Mouse (Mus musculus) heart, adult 8-10 months (tissue): Measurements from ENCODE around the gene Tnnt3. TPM values are rescaled to one million over a fixed set of nuclear protein-coding genes. Genes with fewer than 3 reads are reported as not detected.

Source experiments
- DNase-seq: peaks from one replicate; pipeline ENCODE4 v3.0.0; 2022; ENCODE audit warnings: low spot score
- total RNA-seq, 4 experiments: library from RNA; stranded (reverse); gene quantifications; 2 replicates each; pipeline ENCODE4 v1.2.4; 2022

Gene Tnnt3
- total RNA-seq, 4 experiments from 2014 or later, result 7.6 to 13.6 (median 9.6) TPM

DNA sequence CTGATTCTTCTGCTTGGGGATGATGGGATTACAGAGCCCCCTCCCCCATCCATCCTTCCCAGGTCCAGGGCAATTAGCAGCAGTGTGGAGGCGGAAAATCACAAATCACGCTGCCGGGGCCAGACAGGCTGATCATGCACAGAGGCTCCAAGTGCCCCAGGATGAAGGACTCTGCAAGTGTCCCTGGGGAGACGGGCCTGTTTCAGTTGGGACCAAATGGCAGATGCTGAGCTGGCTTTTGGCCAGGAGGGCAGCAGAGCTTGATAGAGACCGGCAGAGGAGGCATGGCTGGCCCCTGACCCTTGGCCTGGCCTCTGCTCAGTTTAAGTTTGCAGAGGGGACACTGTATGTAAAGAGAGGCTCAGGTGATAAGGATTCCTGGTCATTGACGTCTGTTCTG is 64.5 kb downstream of the Tnnt3 start:
- no peak for DNase-seq

DNA sequence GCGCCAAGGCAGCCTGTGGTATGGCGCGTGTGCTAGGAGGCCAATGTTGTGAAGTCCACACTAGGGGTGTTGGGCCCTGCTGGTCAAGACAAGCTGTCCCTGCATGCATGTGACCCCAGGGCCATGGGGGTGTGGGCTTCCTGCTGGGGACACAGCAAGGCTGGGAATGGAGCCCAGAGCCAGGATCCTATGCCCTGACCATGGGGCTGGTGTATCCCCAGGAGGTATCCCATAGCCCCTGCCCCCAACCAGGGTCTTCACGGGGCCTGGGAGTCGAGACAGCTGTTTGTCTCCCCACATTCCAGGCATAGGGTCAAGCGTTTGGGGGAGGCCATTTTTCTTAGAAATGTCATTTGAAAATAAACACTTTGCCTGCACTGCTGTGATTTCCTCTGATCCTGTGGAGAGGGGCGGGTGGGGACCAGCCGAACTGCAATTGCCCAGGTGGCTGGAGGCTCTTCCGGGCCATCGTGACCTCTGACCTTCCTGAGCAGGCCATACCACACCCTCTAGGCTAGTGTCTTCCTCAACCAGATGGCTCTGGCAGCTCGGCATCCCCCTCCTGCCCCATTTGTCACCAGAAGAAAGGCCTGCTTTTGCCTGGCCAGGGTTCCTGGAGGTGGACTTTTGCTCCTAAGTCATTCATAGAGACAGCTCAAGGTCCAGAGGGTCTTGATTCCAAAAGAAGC is 66.5 kb downstream of the Tnnt3 start:
- DNase-seq, result no peak

Other genes with a start within 250 kb of the Tnnt3 start
- not detected for gene Gm2431, start 240.5 kb upstream of the Tnnt3 start, total RNA-seq
- gene Gm4559, start 224.5 kb upstream of the Tnnt3 start, total RNA-seq, result not detected
- not detected for gene Krtap5-1, start 201.7 kb upstream of the Tnnt3 start, total RNA-seq
- gene Krtap5-4, start 195.3 kb upstream of the Tnnt3 start, total RNA-seq, result not detected
- gene Ifitm10, start 125.1 kb upstream of the Tnnt3 start, total RNA-seq, result 1 to 10 TPM; 2.4 to 4.7 (median 3.4) TPM
- 10 to 100 TPM in 1 of 4 experiments, 1 to 10 TPM in 2, under 1 TPM in 1; 0.63 to 14.1 (median 6.3) TPM for gene Gm49369, start 116.2 kb upstream of the Tnnt3 start, total RNA-seq
- gene Ctsd, start 110.8 kb upstream of the Tnnt3 start, total RNA-seq, result 1,000 to 10,000 TPM; 1,038 to 1,126 (median 1,089) TPM
- gene Syt8, start 64.0 kb upstream of the Tnnt3 start, total RNA-seq, result under 1 TPM in 1 of 4 experiments, not detected in 3; 0.25 TPM
- 1 to 10 TPM; 5.1 to 10.0 (median 7.8) TPM for gene Tnni2, start 57.0 kb upstream of the Tnnt3 start, total RNA-seq
- gene Lsp1, start 38.0 kb upstream of the Tnnt3 start, total RNA-seq, result 10 to 100 TPM; 24.0 to 40.3 (median 31.7) TPM
- gene Mrpl23, start 33.9 kb downstream of the Tnnt3 start, total RNA-seq, result 10 to 100 TPM in 2 of 4 experiments, 1 to 10 TPM in 1, under 1 TPM in 1; 0.90 to 35.4 (median 16.1) TPM
- gene Igf2, start 168.0 kb downstream of the Tnnt3 start, total RNA-seq, result 10 to 100 TPM; 53.1 to 76.2 (median 63.4) TPM
- under 1 TPM in 1 of 4 experiments, not detected in 3; 0.09 TPM for gene Gm49394, start 171.1 kb downstream of the Tnnt3 start, total RNA-seq
- not detected for gene Ins2, start 244.5 kb downstream of the Tnnt3 start, total RNA-seq